In genomic region chr1:130547674-130548429, GRCm38 (mm10) we compare ENCODE assay signal across 8 mouse cellular contexts.
DNase-seq lines count a peak whose midpoint lies in the region; ATAC-seq lines count a peak whose summit lies in the region.

No protein-coding gene starts in this region.

- H3K4me2 ChIP-seq in embryonic facial prominence, embryonic 14.5 days (ENCODE audit: low read depth, low read length): peak overlapping the region; percentile 58
- H3K4me2 ChIP-seq in heart, embryonic 15.5 days: peak overlapping the region; percentile 66

- H3K4me1 ChIP-seq in embryonic facial prominence, embryonic 14.5 days (ENCODE audit: control insufficient read depth, insufficient read depth, low read length): no peaks in the 10 kb centered on the region
- H3K4me1 ChIP-seq in heart, embryonic 15.5 days (replicated peaks): peaks cover 8% of the 10 kb centered on the region

- peak; percentile 56 for DNase-seq in CD4-positive helper T cell, adult 2 months (ENCODE audit: low read depth, low spot score)
- DNase-seq in NIH3T3 (ENCODE audit: low read depth) (peak; percentile 75), MN1 (ENCODE audit: low spot score) (no peak)
- DNase-seq in embryonic facial prominence, embryonic 14.5 days (ENCODE audit: low spot score): peak; percentile 63
- DNase-seq in kidney, postnatal 4 days: peak; percentile 82 to 84
- DNase-seq in lung, postnatal 36 days: peak; percentile 81
- DNase-seq in right cerebral cortex, adult 2 months (ENCODE audit: low spot score in 2 of 2): peak; percentile 52 to 58

- H3K4me3 ChIP-seq in embryonic facial prominence, embryonic 14.5 days (ENCODE audit: low read depth, low read length): peak overlapping the region; percentile 36
- peak overlapping the region; percentile 47 for H3K4me3 ChIP-seq in heart, embryonic 15.5 days

- no peaks in the 10 kb centered on the region for H3K36me3 ChIP-seq in embryonic facial prominence, embryonic 14.5 days (ENCODE audit: control insufficient read depth, insufficient read depth, low read length)
- H3K36me3 ChIP-seq in heart, embryonic 15.5 days: no peaks in the 10 kb centered on the region

- H3K9ac ChIP-seq in embryonic facial prominence, embryonic 14.5 days (ENCODE audit: low read depth, low read length): peak overlapping the region; percentile 53
- H3K9ac ChIP-seq in heart, embryonic 15.5 days: peak overlapping the region; percentile 44

- no peak for ATAC-seq in embryonic facial prominence, embryonic 14.5 days (ENCODE audit: low read depth)
- no peak for ATAC-seq in heart, embryonic 15.5 days (replicated peaks; ENCODE audit: insufficient number of reproducible peaks, insufficient read depth, low FRiP score, low read depth)

- no peaks in the 10 kb centered on the region for H3K27me3 ChIP-seq in embryonic facial prominence, embryonic 14.5 days (replicated peaks; ENCODE audit: control insufficient read depth, insufficient read depth, low read length)
- H3K27me3 ChIP-seq in heart, embryonic 15.5 days: no peaks in the 10 kb centered on the region

- H3K27ac ChIP-seq in embryonic facial prominence, embryonic 14.5 days (replicated peaks; ENCODE audit: low read depth, low read length): no peak overlapping the region
- H3K27ac ChIP-seq in heart, embryonic 15.5 days: no peak overlapping the region

- H3K9me3 ChIP-seq in embryonic facial prominence, embryonic 14.5 days (ENCODE audit: control insufficient read depth, low read length): no peaks in the 10 kb centered on the region
- no peaks in the 10 kb centered on the region for H3K9me3 ChIP-seq in heart, embryonic 15.5 days (replicated peaks)

- 26% methylated on average over 22 of the region's 25 CpGs for WGBS in embryonic facial prominence, embryonic 14.5 days
- WGBS in heart, embryonic 15.5 days: 22% methylated on average over 25 of the region's 25 CpGs
